Mouse (Mus musculus): Measurements from ENCODE around the gene Proser1.

DNA sequence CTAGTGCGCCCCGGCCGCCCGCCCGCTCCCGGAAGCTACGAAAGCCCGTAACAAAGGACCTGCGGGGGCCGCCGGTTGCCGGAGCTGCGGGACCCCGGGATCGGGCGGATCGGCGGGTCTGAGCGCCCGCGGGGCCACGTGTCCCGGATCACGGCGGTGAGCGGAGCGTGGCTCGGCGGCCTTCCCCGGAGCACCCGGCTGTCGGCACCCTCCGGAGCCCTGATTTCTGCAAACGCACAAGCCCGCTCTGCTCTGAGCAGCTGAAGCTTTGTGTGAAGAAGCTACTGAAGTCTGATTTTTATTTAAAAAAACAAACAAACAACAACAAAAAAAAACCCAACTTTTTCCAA lies 274 bp downstream of the Proser1 start:
- TF ChIP-seq CTCF (conservative IDR thresholded peaks at IDR 0.05; ENCODE audit: low read length) (no peak), POU5F1 (IDR thresholded peaks at IDR 0.05; ENCODE audit: borderline replicate concordance, low read length) (no peak)

Measured in E14TG2a.4 (cell line).